ENCODE assay signal across 8 mouse cellular contexts in genomic region chr2:173577669-173578557, GRCm38 (mm10). TPM values are rescaled to one million over a fixed set of nuclear protein-coding genes. Genes with fewer than 3 reads are reported as not detected.
DNase-seq lines count a peak whose midpoint lies in the region; ATAC-seq and TF ChIP-seq lines count a peak whose summit lies in the region.

Ankrd60 (minus strand) TSS chr2:173578365.

- no peak within 1 kb of the TSS for H3K27ac ChIP-seq in left cerebral cortex, adult 2 months
- H3K27ac ChIP-seq in hindbrain, embryonic 15.5 days (replicated peaks): no peak within 1 kb of the TSS

- no peaks in the 10 kb centered on the region for H3K9me3 ChIP-seq in hindbrain, embryonic 15.5 days

- DNase-seq in left cerebral cortex, adult 2 months (ENCODE audit: extremely low spot score in 1 of 2, low spot score in 2 of 2): no peak
- no peak for DNase-seq in left cerebral cortex, adult 9 months (ENCODE audit: low spot score in 2 of 2)
- DNase-seq in embryo, embryonic 11 days: peak; percentile 71
- peak; percentile 83 for DNase-seq in splenic B cell, adult 2 months (ENCODE audit: low read depth, low spot score)
- no peak for DNase-seq in cerebellum, adult 9-11 months
- no peak for DNase-seq in frontal cortex, postnatal 14 days (ENCODE audit: low spot score in 2 of 2)

- ATAC-seq in hindbrain, embryonic 15.5 days (ENCODE audit: low FRiP score, low read depth): peak; percentile 74
- peak; percentile 16; the same call in 1 of the 2 replicates for ATAC-seq in megakaryocyte-erythroid progenitor cell, adult 5-6 weeks (replicated peaks; ENCODE audit: low FRiP score, low TSS enrichment, poor library complexity, severe bottlenecking)

- TF ChIP-seq CTCF in left cerebral cortex, adult 2 months (IDR thresholded peaks at IDR 0.05): no peak; the same call in 1 of the 2 replicates

- H3K36me3 ChIP-seq in hindbrain, embryonic 15.5 days: no peaks in the 10 kb centered on the region
- H3K36me3 ChIP-seq in splenic B cell, adult 2 months (ENCODE audit: control insufficient read depth, insufficient read depth, low read length, poor library complexity, severe bottlenecking): no peaks in the 10 kb centered on the region

- intact Hi-C loops in left cerebral cortex, adult 2 months (cut with DNase I): no loop called here

- peak within 1 kb of the TSS; percentile 27; the same call in 1 of the 2 replicates for H3K9ac ChIP-seq in hindbrain, embryonic 15.5 days

- peaks cover 21% of the 10 kb centered on the region; the same call in 1 of the 2 replicates for H3K27me3 ChIP-seq in hindbrain, embryonic 15.5 days
- H3K27me3 ChIP-seq in splenic B cell, adult 2 months (ENCODE audit: control insufficient read depth, insufficient read depth, low read length, poor library complexity, severe bottlenecking): no peaks in the 10 kb centered on the region

- 9% methylated on average over 53 of the region's 58 CpGs for WGBS in hindbrain, embryonic 15.5 days

- peak within 1 kb of the TSS; percentile 37 for H3K4me3 ChIP-seq in left cerebral cortex, adult 2 months
- peak within 1 kb of the TSS; percentile 45 for H3K4me3 ChIP-seq in hindbrain, embryonic 15.5 days

- H3K4me2 ChIP-seq in hindbrain, embryonic 15.5 days: peak within 1 kb of the TSS; percentile 84

- peaks cover 11% of the 10 kb centered on the region; the same call in 1 of the 2 replicates for H3K4me1 ChIP-seq in hindbrain, embryonic 15.5 days (replicated peaks)

RNA-seq across cellular contexts. Expression of gene Ankrd60, which starts in this region (rescaled TPM):
- not detected for total RNA-seq in left cerebral cortex, adult 2 months (2021)
- not detected in 2 replicates for polyA plus RNA-seq in hindbrain, embryonic 15.5 days (2015; fragmentation: Nextera tagmentation; extraction: Ambion mirVana)
- not detected in 2 replicates for total RNA-seq in megakaryocyte-erythroid progenitor cell, adult 5-6 weeks (2014; fragmentation: Nextera tagmentation)
- not detected in 2 replicates for total RNA-seq in megakaryocyte-erythroid progenitor cell, adult 5-6 weeks (2017)

Comparison
In these comparisons a context has a peak if more than half of its experiments do, and no peak if none do; other contexts are left out.
1. Peak in ATAC-seq, H3K4me3 ChIP-seq, H3K9ac ChIP-seq and H3K4me2 ChIP-seq in hindbrain, embryonic 15.5 days; RNA of the gene not detected or under 1 TPM.
2. Peak in ATAC-seq in megakaryocyte-erythroid progenitor cell, adult 5-6 weeks; RNA of the gene not detected or under 1 TPM.
3. DNase-seq: peak in embryo, embryonic 11 days (single experiment) and splenic B cell, adult 2 months (single experiment); none in left cerebral cortex, adult 2 months (0 of 2), left cerebral cortex, adult 9 months (0 of 2), cerebellum, adult 9-11 months (single experiment) and frontal cortex, postnatal 14 days (0 of 2).